Mouse (Mus musculus): ENCODE results near the gene Capn5.

The Capn5 gene

DNA sequence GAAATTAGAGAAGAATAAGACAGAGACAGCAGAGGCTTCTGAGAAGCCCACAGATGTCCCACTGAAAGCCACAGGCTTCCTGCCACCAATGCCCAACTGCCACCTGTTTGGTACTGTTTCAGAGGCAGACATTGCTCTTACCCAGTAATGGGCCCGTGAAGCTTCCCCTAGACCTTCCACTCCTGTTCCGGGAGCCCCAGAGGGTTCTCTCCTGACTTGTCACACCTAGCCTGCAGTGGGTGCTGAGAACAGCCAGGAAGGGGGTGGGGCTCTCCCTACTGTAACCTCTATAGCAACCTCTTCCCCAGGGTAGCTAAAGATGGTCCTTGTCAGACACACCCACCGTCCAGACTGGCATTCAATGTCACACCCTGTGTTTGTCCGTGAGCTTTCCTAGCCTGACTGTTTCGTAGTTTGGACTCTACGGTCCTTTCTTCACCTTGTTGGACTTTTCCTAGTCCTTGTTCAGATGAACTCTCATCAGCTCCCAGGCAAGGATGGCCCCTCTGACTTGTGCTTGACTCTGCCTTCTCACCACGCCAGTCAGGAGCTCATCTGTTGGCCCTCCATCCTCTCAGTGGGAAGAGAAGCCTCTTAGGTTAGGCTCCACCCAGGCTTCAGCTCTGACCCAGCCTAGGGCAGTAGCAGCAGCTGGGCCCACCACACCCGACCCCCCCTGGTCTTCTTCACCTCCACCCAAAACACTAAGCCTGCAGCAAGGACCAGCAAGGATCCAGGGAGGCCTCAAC, 1.6 kb downstream of the Capn5 start:
- no peak for DNase-seq

DNA sequence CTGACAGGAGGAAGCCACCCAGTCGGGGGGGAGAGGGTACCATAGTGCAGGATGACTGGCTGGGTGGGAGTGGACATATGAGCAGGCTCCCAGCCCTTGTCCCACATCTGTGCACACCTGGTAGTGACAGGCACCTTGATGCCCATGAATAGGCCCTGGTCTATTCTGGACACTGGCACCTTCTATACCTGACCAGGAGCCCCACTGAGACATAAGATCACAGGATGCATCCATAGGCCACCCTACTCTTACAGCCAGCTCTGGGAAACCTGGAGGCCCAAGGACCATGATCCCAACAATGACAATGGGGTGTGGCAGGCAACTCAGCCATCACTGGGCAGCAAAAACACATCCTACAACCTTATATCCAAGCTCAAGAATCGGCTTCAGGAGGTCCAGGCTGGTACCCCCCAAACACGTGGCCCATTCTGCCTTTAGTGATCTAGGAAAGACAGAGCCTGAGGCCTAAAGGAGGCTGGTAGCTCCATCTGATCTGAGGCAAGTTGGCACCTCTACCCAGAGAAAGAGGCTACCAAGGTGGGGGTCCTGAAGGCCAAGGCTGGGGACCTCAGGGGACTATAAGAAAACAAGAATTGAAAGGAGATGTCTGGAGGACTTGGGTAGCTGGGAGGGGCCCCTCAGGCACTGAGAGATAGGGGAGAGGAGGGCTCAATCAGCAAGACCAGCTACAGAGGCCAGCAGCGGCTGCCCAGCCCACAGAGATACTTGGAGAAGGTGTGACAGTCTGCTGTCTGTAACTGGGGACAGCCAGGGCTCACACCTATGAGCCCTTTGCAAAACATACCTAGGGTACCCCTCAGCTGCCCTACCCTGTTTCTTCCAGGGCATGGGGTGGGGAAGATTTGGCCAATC, 3.0 kb downstream of the Capn5 start:
- DNase-seq, result no peak

DNA sequence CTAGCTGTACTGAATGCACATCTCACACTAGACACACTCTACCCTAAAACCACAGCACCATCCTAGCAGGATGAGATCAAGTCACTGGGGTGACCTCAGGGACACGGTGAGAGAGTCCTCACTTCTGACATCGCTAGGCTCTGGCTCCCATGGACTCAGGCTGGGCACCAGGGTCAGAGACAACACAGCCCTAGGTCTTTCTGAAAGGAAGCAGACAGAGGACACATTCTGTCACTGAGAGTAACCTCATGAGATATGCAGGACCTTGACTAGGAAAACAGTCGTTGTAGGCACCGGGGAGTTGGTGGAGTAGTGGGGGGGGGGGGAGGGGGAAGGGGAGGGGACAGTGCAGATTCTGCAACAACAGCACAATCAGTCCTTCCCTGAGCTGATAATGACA, 4.7 kb downstream of the Capn5 start:
- DNase-seq, result no peak

DNA sequence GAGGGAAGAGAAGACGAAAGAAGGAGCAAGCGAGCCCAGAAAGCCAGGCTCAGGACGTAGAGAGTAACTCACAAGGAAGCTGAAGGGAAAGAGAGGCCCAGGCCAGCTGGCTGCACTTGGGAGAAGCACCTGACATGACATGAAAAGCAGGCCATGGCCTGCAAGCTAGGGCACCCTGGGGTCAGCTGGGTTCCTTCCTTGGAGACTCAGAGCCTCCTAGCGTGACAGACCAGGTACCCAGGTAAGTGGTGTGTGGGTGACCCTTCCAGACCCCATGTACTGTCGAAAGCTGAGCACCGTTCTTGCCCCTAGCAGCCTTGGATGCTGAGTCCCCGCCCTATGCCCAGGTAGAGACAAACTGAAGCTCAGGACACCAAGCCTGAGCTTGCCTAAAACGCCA, 5.4 kb downstream of the Capn5 start:
- no peak for DNase-seq

DNA sequence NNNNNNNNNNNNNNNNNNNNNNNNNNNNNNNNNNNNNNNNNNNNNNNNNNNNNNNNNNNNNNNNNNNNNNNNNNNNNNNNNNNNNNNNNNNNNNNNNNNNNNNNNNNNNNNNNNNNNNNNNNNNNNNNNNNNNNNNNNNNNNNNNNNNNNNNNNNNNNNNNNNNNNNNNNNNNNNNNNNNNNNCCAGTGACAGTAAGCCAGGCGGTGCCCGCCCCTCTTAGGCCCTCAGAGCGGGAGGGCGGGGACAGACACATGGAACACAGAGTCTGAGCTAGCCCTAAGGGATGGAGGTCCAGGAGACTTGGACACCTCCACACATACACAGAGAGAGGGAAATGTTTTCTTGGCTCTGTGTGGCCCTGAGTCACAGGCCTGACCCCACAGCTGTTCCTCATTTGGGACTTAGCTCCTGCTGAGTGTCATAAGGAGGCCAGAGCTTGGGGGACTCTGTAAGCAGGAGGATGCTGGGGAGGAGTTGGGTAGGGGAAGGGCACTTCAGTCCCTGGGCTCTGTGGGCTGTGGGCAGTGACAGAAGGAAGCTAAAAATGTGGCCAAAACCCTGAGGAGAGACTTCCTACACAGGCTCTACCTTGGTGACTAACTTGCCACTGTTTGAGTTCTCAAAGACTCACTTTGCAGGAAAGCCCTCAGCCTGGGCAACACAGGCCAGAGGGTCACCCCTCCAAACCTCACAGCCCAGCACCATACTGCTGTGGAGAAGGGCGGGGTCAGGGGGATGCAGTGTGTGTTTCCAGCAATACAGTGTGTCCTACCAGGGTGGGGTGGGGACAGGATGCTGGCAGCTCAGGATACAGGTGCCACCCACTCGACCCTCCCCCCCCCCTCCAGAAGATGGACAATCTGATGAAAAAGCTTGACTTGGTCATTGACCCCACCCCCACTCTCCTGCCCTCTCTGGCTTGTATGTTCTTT, 6.7 kb downstream of the Capn5 start:
- DNase-seq, result no peak

DNA sequence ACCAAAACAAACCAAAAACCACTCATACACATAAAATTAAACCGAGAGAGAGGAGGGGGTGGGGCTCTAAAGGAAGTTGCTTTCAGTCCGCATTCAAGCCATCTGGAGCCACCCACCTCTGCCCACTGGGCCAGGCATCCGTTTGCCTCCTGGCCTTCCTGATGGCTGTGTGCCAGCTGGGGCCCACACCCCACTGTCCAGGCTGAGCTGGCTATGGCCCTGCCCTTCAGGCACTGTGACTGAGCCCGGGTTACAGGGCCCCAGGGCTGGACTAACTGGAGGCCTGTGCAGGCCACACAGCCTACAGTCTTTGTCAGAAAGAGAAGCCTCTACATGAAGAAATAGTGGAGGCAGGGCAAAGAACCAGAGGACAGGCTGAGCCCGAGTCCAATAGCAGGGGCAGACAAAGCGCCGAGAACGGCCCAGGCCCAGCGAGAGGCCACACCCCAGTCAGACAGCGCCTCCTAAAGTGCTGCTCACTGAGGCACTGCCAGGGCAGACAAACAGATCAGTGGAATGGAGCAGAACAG, 13.0 kb downstream of the Capn5 start:
- peak in 1 of 2 experiments; percentile 52 for DNase-seq

DNA sequence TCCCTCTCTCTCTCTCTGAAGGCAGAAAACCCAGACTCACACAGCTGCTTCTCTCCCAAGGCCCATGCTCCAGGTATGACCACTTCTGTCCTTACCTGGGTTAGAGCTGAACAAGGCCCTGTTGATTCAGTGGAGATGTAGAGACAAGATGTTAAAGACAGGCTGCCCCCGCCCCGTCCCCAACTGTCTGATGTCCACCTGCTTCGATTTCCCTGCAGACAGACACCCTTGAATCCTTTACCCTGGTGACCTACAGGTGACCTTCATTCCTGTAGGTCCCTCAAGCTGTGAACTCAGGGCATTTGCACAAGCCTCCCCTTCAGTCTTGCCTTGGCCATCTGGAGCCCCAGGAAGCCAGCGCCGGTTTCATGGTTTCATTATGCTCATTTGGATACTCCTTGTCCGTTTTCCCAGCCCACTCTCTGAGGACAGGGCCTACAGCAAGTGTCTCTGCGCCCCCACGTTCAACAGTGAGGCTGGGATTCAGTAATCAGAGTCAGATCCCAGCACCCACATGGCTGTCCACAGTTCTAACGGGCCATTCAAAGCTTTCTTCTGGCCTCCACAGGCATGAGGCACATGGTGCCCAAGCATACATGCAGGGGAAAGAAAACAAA, 13.6 kb downstream of the Capn5 start:
- DNase-seq, result no peak

DNA sequence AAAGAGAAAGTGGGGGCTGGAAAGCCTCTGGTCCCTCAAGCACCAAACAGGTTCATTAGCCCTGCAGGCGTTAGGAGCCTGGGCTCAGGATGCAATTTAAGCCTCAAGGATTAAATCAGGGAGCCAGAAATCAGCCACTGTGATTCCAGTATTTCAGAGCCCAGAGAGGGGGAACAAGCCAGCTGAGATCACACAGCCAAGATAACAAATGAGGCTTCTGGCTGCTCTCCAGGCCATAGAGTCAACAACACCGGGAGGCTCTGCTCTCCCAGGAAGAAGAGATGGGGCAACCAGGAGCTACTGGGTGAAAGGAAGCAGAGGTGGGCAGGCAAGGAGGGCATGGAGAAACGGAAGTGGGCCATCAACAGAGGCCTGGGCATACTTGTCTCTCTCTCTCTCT, 14.4 kb downstream of the Capn5 start:
- DNase-seq, result peak in 1 of 2 experiments; percentile 21

DNA sequence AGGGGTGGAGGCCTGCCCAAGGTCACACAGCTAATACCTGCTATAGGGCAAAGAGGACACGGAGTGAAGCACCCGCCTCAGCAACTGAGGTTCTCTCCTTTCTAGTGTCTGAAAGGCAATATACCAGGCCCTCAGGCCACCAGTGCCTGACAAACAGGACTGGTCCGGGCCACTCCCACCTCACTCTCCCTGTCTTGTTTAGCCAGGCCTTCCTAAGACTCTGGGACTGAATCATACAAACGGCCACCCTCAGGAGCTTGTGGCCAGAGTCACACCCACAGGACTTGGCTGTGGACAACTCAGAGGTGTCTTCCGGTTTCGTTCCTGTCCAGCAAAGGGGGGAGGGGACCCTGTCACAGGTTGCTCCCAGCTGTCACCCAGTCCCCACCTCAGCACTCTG, 15.8 kb downstream of the Capn5 start:
- DNase-seq, result no peak

DNA sequence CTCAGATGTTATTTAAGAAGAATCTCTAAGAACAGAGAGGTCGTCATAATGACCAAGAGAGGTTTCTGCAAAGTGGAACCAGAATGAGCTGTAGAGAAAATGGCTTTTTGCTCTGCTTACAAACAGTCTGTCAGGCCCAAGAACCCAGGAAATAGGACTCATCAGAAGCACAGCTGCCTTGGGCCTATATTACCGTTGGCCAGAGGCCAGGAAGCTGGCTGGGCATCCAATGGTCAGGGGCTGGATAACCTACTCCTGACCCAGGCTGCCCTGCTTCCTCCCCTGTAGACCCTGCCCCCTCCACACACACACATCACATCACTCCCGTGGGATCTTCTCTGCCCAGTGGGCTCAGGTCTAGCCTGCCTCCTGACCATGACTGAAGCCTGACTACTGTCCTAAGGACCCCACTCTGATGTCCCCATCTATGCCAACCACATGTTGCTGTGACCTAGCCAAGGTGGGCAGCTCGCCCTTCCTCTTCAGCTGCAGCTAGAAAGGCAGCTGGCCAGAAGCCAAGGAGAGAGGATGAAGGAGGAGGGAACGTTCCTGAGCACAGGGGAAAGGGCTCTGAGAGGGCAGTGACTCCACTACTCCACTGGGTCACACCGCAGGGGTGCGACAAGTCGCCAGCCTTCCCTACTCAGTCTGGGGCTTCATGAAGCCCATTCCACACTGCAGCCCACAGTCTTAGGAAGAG, 17.9 kb downstream of the Capn5 start:
- DNase-seq, result peak; percentile 57 to 60

DNA sequence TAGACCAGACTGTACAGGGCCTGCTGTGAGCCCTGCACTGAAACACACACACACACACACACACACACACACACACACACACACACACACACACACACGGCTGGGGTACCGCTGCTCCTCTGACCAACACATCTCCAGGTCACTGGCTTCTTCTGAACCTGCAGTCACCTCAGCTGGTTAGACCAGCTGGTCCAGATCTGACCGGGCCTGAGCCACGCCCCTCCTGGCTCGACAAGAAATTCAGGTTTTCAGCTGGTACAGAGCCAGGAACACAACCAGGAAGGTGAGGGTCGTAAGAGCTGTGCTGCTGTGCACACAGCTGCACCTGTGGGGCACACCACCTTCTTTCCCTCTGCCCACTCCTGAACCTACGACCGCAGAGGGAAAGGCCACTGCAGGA, 19.6 kb downstream of the Capn5 start:
- no peak for DNase-seq

DNA sequence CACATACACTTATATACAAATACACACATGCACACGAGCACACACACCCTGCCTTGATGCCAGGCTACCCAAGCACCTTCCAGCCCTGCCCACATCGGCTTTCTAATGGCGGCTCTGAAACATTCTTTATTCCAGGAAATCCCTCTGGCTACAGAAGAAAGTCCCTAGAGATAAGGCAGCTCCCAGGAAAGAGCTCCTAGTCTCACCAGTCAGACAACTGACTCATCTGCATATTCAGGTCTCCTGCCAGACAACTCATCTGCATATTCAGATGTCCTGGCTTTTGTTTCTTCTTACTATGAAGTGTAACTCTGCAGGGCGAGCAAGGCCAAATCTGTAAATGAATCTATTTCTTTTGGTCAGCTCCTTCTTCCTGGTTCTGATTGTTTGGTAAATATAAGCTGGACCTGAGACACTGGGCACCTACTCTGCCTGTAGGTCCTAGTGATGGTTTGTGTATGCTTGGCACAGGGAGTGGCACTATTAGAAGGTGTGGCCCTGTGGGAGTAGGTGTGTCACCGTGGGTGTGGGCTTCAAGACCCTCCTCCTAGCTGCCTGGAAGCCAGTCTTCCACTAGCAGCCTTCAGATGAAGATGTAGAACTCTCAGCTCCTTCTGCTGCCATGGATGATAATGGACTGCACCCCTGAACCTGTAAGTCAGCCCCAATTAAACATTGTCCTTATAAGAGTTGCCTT, 20.3 kb downstream of the Capn5 start:
- no peak for DNase-seq

DNA sequence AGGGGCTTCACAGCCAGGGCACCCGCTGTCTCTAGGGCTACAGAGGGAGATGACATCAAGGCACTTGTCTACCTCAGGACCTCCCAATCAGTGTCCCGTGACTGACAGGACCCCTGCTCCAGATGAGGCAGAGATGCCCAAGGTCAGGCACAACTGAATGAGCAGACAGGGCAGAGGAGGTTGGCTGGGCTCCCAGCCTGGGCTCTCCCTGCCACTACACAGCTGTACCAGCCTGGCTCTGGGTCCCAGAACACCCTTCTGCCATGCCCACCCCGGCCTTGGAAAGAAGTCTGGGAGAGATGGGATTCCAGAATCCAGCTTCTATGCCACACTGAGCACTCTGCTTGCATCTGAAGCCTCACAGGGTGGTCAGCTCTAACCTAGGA, 21.8 kb downstream of the Capn5 start:
- no peak for DNase-seq

DNA sequence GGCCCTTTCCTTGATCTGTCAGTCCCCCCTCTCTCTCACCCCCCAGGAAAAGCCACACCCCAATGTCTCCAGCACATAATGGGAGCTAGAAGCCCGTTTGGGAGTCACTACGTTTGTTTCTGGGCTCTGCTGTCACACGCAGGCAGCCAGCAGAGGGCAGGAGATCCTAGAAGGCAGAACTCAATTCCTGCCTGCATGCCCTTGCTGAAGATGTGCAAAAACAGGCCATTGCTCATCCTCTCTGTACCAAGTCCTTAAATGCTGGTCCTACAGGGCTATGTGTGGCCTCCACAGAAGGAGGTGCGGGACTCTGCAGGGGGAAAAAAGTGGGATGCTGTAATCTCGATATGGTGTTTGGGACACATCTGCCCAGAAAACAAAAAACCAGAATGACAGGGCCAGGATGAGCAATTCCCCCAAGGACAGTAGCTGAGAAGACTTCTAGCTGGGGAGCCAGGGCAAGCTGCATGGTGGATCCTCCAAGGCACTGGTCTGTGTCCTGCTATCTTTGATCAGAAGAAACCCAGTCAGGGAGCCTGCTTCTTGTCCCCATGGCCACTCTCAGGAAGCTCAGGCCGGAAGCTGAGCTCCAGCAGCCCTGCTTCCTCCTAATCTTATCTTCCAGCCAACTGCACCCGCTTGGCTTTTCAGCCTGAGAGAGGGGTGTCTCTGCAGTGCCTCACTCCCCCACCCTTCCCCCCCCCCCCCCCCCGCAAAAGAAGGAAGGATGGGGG, 22.4 kb downstream of the Capn5 start:
- DNase-seq, result peak; percentile 87

DNA sequence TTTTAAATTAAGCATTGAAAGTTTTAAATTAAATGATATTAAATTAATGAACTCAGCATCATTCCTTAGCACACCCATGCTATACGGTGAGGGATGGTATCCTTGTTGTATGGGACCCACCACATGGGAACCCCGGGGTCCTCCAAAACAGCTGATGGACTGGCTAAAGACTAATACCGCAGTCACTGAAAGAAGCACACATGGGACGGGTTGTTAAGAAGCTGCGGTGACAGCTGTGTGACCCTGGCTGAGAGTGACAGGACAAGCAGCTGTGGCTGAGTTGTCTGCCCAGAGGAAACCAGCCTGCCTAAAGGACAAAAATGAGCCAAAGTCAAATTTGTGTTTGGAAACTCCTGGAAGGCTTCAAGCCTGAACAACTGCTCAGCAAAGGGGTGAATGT, 24.2 kb downstream of the Capn5 start:
- DNase-seq, result no peak

DNA sequence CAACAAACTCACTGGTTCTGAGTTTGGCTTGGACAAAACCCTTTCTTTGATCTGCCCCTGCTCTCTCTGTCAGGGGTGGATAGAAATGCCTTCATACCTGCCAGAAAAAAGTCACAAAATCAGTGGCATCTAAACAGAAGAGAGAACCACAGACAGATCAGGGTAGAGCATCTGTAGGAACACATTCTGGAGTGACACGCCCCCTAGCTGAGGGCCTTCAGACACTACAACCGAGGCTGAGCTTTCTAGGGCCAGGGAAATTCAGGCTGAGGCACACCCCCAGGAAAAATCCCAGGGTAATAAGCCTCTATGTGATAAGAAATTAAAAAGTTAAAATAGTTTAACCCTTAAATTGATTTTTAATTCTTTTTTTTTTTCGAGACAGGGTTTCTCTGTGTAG, 24.7 kb downstream of the Capn5 start:
- no peak for DNase-seq

DNA sequence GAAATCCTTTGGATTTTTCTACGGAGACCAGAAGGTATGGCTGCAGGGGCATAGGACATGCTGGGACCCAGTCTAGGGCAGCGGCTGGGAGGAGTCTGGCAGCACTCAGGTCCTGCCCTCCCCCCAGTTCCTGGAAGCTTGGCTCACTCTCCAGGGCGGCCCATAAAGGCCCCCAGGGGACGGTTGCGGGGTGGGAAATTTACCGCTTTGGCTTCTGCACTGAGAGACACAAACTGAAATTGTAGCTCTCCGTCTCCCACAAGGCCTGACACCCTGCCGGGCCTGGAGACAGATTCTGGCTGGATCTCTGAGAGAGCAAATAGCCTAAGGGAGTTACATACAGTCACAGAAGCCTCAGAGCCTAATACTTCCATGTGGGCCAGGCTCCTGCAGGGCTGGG, 25.7 kb downstream of the Capn5 start:
- peak in 1 of 2 experiments; percentile 51 for DNase-seq

DNA sequence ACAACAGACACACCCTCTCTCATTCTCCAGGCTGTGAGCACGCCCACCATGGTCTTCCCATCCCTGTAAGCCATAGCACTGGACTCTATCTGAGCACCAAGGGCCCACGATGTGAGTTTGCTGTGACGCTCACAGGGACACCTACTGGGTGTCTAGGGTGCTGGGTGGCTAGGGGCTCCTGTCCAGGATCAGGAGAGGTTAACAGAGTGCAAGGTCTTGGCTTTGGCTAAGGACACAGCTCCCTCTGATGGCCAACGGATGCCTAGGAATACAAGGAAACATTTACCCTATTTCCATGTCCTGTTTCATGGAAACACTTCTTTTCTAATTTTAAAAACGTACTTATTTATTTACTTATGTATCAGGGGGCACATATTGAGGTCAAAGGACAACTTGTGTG, 27.5 kb downstream of the Capn5 start:
- DNase-seq, result no peak

DNA sequence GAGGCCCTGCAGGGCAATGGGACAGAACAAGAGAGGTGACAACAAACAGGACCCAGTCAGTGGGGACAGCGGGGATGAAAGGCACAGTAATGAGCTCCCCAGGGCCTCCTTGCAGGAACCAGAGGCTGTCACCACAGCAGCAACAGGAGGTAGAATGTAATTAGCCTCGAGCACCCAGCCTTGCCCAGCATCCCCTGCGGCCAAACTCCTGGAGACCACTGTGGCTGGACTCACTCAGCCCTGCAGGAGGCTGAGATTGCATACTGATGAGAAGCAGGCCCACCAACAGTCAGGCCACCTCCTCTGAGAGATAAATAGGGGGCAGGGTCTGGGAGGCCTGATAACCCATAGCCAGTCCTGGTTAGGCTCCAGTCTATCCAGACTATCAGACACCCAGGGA, 28.3 kb downstream of the Capn5 start:
- DNase-seq, result no peak

DNA sequence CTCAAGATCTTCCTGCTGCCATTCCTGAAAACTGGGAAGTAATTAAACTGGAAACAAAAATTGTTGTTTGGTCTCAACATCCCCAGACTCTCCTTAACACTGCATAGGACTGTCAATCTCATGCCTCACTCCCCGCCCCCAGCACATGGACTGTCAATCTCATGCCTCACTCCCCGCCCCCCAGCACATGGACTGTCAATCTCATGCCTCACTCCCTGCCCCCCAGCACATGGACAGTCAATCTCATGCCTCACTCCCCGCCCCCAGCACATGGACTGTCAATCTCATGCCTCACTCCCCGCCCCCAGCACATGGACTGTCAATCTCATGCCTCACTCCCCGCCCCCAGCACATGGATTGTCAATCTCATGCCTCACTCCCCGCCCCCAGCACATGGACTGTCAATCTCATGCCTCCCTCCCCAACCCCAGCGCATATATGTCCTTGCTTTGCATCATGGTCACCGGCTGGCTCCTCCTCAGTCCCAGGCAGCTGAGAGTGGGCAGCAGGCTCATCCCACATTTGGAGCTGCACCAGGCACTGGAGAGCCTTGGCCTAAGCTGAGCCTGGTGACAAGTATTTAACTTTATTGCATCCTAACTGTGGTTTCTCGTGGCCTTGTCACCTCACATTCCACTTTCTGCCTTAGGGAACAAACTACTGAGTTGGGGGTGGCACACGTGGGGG, 29.2 kb downstream of the Capn5 start:
- DNase-seq, result no peak
